Mouse (Mus musculus): ENCODE measurements at regions not wholly inside any gene's neighbourhood (a gene's known extent, or its start where the extent isn't known, plus 50 kb on each side); places are given as distances from the start of the nearest gene placed in this dataset.

- TF ChIP-seq GATA1 (IDR thresholded peaks at IDR 0.05; ENCODE audit: borderline replicate concordance, low read length) (no peak), FLI1 (IDR thresholded peaks at IDR 0.05; ENCODE audit: low read length) (no peak)
These were observed 170.4 kb downstream of the Rnf144a start for GRCm38 (mm10) chr12:26244701-26245100.

Measured in megakaryocyte, embryonic 14.5 days (primary cell).